Mouse (Mus musculus): ENCODE measurements around the gene Rsf1. TPM values are rescaled to one million over a fixed set of nuclear protein-coding genes. Genes with fewer than 3 reads are reported as not detected.
A peak's percentile ranks its signal among the peaks of the same experiment; 100 is the strongest.

Rsf1 gene
- total RNA-seq, 4 experiments from 2014 or later = 42.3 to 50.3 (median 43.6) TPM

GRCm38 (mm10) chr7:97723646-97724538 lies 144.2 kb downstream of the Rsf1 start:
- no peak for DNase-seq (ENCODE audit: low spot score in 2 of 2)

DNA sequence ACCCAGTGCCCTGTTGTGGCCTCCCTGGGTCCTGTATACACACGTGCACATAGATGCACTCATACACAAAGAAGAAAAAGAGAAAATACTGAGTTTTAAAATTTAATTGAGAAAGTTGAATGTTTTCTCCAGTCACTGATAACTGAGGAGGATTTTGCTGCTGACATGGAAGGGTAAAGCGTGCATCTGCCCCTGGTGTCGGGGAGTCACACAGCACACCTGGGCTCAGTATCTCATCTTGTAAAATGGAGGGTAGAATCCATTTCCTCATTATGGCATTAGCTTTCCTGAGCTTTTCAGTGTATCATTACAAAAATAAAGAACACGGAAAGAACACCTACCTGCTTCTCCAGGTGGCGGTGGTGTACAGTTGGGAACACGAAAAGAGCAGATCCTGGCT lies 145.7 kb downstream of the Rsf1 start:
- no peak for DNase-seq (ENCODE audit: low spot score in 2 of 2)

DNA sequence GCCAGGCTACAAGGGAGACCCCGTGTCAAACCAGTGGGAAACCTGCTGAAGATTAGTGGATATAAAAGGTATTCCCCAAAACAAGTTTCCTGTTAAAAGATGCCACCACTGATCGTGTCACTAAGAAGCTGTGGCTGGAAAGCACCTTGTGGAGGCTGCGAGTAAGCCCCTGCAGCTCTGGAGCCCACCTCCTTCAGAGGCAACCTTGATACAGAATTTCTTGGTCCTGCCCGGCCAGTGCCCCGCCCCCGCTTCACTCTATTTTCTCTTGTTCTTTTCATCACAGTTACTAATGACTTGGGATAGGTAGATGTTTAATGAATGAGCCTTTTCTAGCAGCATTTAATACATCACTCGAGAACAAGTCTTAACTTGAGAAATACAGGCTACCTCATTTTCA lies 146.4 kb downstream of the Rsf1 start:
- no peak for DNase-seq (ENCODE audit: low spot score in 2 of 2)

DNA sequence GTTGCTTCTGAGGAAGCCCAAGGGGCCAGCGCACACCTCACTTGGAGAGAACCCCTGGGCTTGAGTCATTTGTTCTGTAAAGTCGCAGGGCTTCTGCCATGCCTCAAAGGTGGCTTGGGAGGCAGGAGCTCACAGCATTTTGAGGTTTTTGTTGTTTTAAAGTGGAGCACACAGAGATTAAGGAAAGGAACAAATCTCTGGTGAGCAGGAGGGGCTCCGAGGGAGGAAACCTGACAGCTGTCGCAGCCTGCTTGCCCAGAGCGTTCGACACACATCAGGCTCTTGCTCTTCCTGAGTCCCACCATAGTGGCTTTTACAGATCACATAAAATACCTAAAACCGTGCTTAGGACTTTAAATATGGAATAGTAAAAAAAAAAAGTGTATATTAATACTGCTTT lies 147.1 kb downstream of the Rsf1 start:
- DNase-seq (ENCODE audit: low spot score in 2 of 2) = no peak

DNA sequence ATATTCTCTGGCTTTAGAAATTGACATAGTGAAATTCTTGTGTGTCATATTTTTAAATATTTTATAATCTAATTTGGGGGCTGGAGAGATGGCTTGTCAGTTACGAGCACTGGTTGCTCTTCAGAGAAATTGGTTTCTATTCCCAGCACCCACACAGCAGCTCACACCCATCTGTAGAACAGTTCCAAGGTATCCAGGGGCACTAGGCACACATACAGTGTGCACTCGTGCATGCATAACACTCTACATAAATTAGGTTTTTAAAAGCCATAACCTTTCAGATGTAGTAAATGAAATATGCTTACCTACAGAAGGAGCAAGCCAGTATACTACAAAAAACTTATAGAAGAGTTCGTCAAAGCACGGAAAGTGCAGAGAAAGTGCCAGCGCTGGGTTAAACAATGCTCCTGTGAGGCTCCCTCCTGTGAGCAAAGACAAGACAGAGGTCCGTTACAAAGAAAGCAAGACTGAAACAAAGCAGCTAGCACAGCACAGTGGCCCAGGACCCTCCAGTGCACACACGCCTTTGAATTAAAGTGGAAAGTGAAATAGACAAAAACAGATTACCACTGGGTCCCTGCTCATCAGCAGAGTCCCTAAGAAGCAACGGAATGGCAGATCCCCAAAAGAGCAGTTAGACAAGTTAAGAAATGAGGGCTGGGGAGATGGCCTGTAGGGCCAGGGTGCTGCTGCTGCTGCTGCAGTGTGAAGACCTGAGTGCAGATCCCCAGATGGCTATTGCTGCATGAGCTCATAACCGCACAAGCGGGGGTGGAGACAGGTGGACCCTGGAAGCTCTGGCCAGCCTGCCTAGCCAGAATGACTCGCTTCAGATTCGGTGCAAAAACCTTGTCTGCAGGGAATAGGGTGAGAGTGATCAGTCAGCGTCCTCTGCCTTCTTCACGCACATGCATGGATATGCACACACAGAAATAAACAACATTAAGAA lies 149.3 kb downstream of the Rsf1 start:
- no peak for DNase-seq (ENCODE audit: low spot score in 2 of 2)

DNA sequence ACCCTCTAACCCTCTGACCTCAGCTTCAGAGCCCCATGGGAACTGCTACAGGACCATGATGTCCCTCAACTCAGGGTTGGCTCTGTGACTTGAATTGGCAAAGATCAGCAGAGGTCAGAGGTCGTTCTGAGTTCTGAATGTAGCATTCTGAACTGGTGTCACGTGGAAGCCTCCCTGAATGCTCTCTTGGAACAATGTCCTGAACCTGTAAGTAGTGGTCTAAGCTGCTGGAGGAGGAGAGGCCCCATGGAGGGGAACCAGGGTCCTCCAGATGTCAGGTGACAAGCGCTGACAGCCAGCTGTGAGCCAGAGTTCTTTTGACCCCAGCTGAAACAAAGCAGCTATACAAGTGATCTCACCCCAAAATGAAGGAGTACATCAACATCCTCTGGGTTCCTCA lies 150.7 kb downstream of the Rsf1 start:
- no peak for DNase-seq (ENCODE audit: low spot score in 2 of 2)

DNA sequence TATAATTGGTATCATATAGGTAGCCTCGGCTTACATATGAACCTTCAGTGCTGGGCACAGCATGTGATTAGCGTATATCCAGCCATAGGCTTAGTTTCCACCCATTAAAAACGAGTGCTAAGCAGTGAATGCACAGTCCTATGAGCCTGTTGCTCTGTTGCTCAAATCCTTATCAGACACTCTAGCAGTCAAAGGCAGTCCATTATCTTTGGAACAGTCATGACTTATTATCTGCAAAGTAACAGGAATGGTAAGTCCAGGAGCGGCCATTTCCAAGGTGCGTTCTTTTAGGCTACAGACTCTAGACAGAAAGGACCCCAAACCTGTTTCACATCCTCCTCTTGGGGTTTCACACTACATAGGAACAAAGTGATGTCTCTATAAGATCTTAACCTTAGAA lies 153.9 kb downstream of the Rsf1 start:
- no peak for DNase-seq (ENCODE audit: low spot score in 2 of 2)

- DNase-seq (ENCODE audit: low spot score in 2 of 2) = no peak
Measured at GRCm38 (mm10) chr7:97735021-97735420, 155.3 kb downstream of the Rsf1 start.

GRCm38 (mm10) chr7:97735886-97736420 lies 156.3 kb downstream of the Rsf1 start:
- no peak for DNase-seq (ENCODE audit: low spot score in 2 of 2)

DNA sequence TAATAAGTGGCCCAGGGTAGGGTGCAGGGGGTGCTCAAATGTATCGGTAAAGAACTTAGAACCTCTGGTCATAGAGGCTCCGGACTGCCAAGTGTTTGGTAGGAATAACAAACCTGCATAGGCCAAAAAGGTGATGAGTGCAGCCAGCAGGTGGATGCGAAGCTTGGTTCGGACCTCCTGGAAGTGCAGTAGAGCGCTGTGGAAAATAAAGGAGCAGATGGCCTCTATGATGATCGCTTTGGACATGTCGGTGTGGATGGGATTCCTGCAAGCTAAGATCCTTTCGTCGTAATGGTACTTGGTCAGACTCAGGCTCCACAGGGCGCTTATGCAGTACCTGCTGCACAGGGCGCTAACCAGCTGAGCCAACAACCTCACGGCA lies 157.6 kb downstream of the Rsf1 start:
- DNase-seq (ENCODE audit: low spot score in 2 of 2) = no peak

DNA sequence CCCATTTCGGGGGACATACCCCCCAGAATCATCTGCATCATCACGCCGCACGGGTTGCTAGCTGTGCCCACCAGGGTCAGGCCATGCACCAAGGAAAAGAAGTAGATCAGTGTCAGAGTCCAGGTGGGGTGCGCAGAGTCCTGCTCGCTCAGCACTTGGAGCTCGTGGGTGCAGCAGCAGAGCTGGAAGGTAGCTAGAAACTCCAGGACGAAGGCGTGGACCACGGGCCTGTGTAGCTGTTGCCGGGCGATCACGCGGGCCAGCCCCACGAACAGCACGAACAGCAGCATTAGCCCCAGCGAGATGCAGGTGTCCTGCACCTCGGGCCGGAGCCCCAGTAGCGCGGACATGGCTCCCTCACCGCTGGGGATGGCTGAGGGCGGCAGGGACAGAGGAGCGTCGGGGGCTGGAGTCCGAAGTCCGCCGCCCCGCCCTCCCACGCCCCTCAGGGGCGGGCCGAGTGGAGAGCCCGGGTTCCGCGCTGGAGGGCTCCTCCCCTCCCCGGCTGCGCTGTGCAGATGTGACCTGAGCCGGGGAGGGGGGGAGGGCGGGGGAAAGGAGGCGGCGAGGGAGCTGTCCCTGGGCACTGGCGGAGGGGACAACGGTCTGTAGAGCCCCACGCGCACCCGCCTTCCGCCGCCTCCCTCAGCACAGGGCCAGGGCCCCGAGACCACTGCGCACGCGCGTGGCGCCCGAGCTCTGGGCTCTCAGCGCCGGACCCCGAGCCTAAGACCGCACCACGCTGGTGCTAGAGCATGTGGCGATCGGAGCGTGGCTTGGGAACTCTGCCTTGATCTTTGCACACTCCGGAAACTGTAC lies 158.2 kb downstream of the Rsf1 start, which contains the start of gene Aqp11:
TSS of gene Aqp11 (minus strand) at position 652 of the 819 bp plus-strand sequence.
- peak; percentile 45 to 75 for DNase-seq (ENCODE audit: low spot score in 2 of 2)

DNA sequence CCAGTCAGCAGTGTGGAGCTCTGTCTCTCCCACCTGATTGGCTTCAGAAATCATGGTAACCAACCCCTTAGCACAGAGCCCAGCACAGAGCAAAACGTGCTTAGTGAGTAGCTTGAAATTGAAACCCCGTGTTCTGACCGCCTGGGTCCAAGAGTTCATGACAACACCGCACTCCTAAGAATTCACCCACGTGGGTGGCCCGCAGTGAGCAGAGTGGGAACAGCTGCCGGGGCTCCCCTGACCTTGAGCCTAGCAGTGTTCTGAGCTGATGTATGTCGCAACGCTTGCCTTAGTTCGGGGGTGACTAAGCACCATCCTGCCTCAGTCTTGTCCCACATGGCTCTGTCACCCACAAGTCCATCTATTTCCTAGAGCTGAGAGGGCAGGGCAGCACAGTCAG lies 161.3 kb downstream of the Rsf1 start:
- no peak for DNase-seq (ENCODE audit: low spot score in 2 of 2)

DNA sequence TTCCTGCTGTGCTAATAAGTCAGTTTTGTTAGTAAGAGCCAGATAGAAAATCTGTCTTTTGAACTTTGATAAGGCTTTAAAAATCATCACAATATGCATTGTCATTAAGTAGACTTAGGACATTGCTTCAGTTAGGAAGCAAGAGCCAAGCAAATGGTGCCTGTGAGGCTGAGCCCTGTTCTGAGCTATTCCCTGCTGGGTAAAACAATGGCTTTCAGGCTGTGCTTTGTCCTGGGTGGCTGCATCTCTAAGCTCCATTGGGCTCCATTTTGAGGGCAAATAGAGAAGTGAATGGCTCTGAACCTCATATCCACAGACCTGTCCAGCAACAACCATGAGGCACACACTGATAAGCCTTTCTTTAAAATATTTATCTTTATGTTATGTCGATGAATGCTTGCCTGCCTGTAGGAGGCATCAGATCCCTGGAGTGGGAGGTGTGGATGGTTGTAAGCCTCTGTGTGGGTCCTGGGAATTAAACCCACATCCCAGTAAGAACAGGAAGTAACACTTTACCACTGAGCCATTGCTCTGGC lies 162.1 kb downstream of the Rsf1 start:
- DNase-seq (ENCODE audit: low spot score in 2 of 2) = no peak

Other genes starting within 250 kb of the Rsf1 start
- gene Usp35, start 247.9 kb upstream of the Rsf1 start, total RNA-seq (2022) = 10 to 100 TPM; 19.3 to 25.4 (median 22.6) TPM
- gene Kctd21, start 247.6 kb upstream of the Rsf1 start, total RNA-seq (2022) = 10 to 100 TPM; 11.9 to 14.0 (median 12.5) TPM
- gene Alg8, start 208.3 kb upstream of the Rsf1 start, total RNA-seq (2022) = 10 to 100 TPM in 2 of 4 experiments, 1 to 10 TPM in 2; 7.9 to 13.3 (median 11.2) TPM
- gene Ndufc2, start 179.9 kb upstream of the Rsf1 start, total RNA-seq (2022) = 100 to 1,000 TPM; 222 to 234 (median 229) TPM
- gene Thrsp, start 162.2 kb upstream of the Rsf1 start, total RNA-seq (2022) = 10 to 100 TPM; 17.6 to 27.1 (median 20.5) TPM
- 1 to 10 TPM; 4.3 to 4.5 (median 4.4) TPM for gene Kctd14, start 128.6 kb upstream of the Rsf1 start, total RNA-seq (2022)
- 10 to 100 TPM; 26.8 to 41.5 (median 33.1) TPM for gene Ints4, start 98.9 kb upstream of the Rsf1 start, total RNA-seq (2022)
- 10 to 100 TPM; 34.5 to 41.7 (median 36.6) TPM for gene Aamdc, start 392 bp upstream of the Rsf1 start, total RNA-seq (2022)
- 10 to 100 TPM; 74.0 to 85.4 (median 80.9) TPM for gene Clns1a, start 116.7 kb downstream of the Rsf1 start, total RNA-seq (2022)
- gene Aqp11, start 158.4 kb downstream of the Rsf1 start, total RNA-seq (2022) = 10 to 100 TPM; 20.7 to 24.7 (median 22.6) TPM
- gene Pak1, start 208.7 kb downstream of the Rsf1 start, total RNA-seq (2022) = 100 to 1,000 TPM; 373 to 389 (median 377) TPM